Mouse (Mus musculus): ENCODE results near the gene Pde1c. TPM values are rescaled to one million over a fixed set of nuclear protein-coding genes. Genes with fewer than 3 reads are reported as not detected.

Pde1c gene
- total RNA-seq, 1 experiment = 0.18 TPM

DNA sequence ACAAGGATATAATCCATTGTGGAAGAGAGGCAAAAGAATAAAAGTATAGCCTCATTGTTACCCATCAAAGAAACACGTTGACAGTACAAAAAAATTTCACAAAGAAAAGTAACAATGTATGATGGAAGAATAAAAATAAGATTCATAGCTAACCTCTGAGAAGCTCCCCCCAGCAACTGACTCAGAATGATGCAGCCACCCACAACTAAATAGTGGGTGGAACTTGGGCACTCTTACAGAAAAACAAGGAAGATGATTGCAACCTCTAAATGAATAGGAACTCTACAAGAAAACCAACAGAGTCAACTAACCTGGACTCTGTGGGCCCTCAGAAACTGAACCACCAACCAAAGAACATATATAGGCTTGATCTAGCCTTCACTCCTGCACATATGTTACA is 293.4 kb downstream of the Pde1c start:
- Histone ChIP-seq H3K9ac (ENCODE audit: insufficient read depth, low read depth, low read length, poor library complexity, severe bottlenecking) (no peak overlapping the region), H3K27ac (ENCODE audit: insufficient read depth, low read depth, low read length, poor library complexity, severe bottlenecking) (no peak overlapping the region), H3K36me3 (ENCODE audit: control insufficient read depth, insufficient read depth, low read length, poor library complexity, severe bottlenecking) (no peaks in the 10 kb centered on the region), H3K9me3 (ENCODE audit: control insufficient read depth, insufficient read depth, low read depth, low read length) (no peaks in the 10 kb centered on the region), H3K4me1 (ENCODE audit: control insufficient read depth in 2 of 2, insufficient read depth in 2 of 2, low read length in 2 of 2, poor library complexity in 1 of 2) (no peaks in the 10 kb centered on the region), H3K4me3 (ENCODE audit: insufficient read depth in 1 of 2, low read depth in 1 of 2, low read length in 2 of 2, poor library complexity in 1 of 2, severe bottlenecking in 1 of 2) (no peak overlapping the region)
- TF ChIP-seq CHD2 (IDR thresholded peaks at IDR 0.05; ENCODE audit: low read depth, low read length) (no peak), MAFK (IDR thresholded peaks at IDR 0.05; ENCODE audit: insufficient read depth, low read depth, low read length) (no peak), ZC3H11A (IDR thresholded peaks at IDR 0.05; ENCODE audit: borderline replicate concordance, low read depth, low read length) (no peak), HCFC1 (IDR thresholded peaks at IDR 0.05; ENCODE audit: borderline replicate concordance, insufficient read depth, low read length) (no peak), ZNF384 (IDR thresholded peaks at IDR 0.05; ENCODE audit: low read depth, low read length) (no peak)
- DNase-seq (ENCODE audit: low read depth, low spot score) = no peak
- in situ Hi-C loops (cut with MboI; ENCODE audit: low sequenced_read_pairs in 2 of 2, unreplicated experiment in 2 of 2) = no loop called here

DNA sequence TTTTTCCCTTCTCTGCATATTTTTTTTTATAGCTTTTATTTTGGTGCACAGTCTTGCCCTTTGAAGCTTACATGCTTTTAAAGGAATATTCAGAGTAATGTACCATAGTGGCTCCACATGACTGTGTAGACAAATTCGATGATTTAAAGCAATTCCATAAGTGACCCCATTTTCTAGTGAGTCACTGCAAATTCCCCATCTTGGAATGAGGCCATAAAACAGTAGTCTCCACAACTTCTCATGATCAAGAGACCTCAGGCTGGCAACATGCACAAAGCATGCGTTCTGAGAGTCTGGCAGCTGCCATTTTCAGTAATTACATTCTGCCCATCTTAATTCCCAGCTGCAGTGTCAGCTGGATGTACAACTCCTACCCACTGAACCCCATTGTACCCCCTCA is 297.2 kb downstream of the Pde1c start:
- no peaks in the 10 kb centered on the region for H3K4me1 ChIP-seq (ENCODE audit: control insufficient read depth in 2 of 2, insufficient read depth in 2 of 2, low read length in 2 of 2, poor library complexity in 1 of 2)
- no peak overlapping the region for H3K27ac ChIP-seq (ENCODE audit: insufficient read depth, low read depth, low read length, poor library complexity, severe bottlenecking)
- DNase-seq (ENCODE audit: low read depth, low spot score) = no peak
- TF ChIP-seq ZNF384 (IDR thresholded peaks at IDR 0.05; ENCODE audit: low read depth, low read length) (no peak), MAFK (IDR thresholded peaks at IDR 0.05; ENCODE audit: insufficient read depth, low read depth, low read length) (no peak), ZC3H11A (IDR thresholded peaks at IDR 0.05; ENCODE audit: borderline replicate concordance, low read depth, low read length) (no peak), HCFC1 (IDR thresholded peaks at IDR 0.05; ENCODE audit: borderline replicate concordance, insufficient read depth, low read length) (no peak), CHD2 (IDR thresholded peaks at IDR 0.05; ENCODE audit: low read depth, low read length) (no peak)
- no peak overlapping the region for H3K9ac ChIP-seq (ENCODE audit: insufficient read depth, low read depth, low read length, poor library complexity, severe bottlenecking)
- no peaks in the 10 kb centered on the region for H3K36me3 ChIP-seq (ENCODE audit: control insufficient read depth, insufficient read depth, low read length, poor library complexity, severe bottlenecking)
- H3K4me3 ChIP-seq (ENCODE audit: insufficient read depth in 1 of 2, low read depth in 1 of 2, low read length in 2 of 2, poor library complexity in 1 of 2, severe bottlenecking in 1 of 2) = no peak overlapping the region
- in situ Hi-C loops (cut with MboI; ENCODE audit: low sequenced_read_pairs in 2 of 2, unreplicated experiment in 2 of 2) = no loop called here
- no peaks in the 10 kb centered on the region for H3K9me3 ChIP-seq (ENCODE audit: control insufficient read depth, insufficient read depth, low read depth, low read length)

DNA sequence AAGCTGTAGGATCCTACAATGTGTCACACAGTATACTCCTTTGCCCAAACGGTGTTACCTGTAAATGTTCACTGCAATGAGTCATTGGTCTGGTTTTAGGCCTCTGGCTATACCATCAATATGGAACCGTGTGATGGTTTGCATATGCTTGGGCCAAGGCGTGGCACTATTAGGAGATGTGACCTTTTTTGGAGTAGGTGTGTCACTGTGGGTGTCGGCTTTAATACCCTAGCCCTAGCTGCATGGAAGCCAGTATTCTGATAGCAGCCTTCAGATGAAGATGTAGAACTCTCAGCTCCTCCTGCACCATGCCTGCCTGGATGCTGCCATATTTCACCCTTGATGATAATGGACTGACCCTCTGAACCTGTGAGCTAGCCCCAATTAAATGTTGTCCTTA is 304.4 kb downstream of the Pde1c start:
- H3K9me3 ChIP-seq (ENCODE audit: control insufficient read depth, insufficient read depth, low read depth, low read length) = no peaks in the 10 kb centered on the region
- no peaks in the 10 kb centered on the region for H3K4me1 ChIP-seq (ENCODE audit: control insufficient read depth in 2 of 2, insufficient read depth in 2 of 2, low read length in 2 of 2, poor library complexity in 1 of 2)
- in situ Hi-C loops (cut with MboI; ENCODE audit: low sequenced_read_pairs in 2 of 2, unreplicated experiment in 2 of 2) = no loop called here
- no peak overlapping the region for H3K27ac ChIP-seq (ENCODE audit: insufficient read depth, low read depth, low read length, poor library complexity, severe bottlenecking)
- H3K4me3 ChIP-seq (ENCODE audit: insufficient read depth in 1 of 2, low read depth in 1 of 2, low read length in 2 of 2, poor library complexity in 1 of 2, severe bottlenecking in 1 of 2) = no peak overlapping the region
- H3K36me3 ChIP-seq (ENCODE audit: control insufficient read depth, insufficient read depth, low read length, poor library complexity, severe bottlenecking) = no peaks in the 10 kb centered on the region
- TF ChIP-seq CHD2 (IDR thresholded peaks at IDR 0.05; ENCODE audit: low read depth, low read length) (no peak), MAFK (IDR thresholded peaks at IDR 0.05; ENCODE audit: insufficient read depth, low read depth, low read length) (no peak), HCFC1 (IDR thresholded peaks at IDR 0.05; ENCODE audit: borderline replicate concordance, insufficient read depth, low read length) (no peak), ZC3H11A (IDR thresholded peaks at IDR 0.05; ENCODE audit: borderline replicate concordance, low read depth, low read length) (no peak), ZNF384 (IDR thresholded peaks at IDR 0.05; ENCODE audit: low read depth, low read length) (no peak)
- DNase-seq (ENCODE audit: low read depth, low spot score) = no peak
- no peak overlapping the region for H3K9ac ChIP-seq (ENCODE audit: insufficient read depth, low read depth, low read length, poor library complexity, severe bottlenecking)

DNA sequence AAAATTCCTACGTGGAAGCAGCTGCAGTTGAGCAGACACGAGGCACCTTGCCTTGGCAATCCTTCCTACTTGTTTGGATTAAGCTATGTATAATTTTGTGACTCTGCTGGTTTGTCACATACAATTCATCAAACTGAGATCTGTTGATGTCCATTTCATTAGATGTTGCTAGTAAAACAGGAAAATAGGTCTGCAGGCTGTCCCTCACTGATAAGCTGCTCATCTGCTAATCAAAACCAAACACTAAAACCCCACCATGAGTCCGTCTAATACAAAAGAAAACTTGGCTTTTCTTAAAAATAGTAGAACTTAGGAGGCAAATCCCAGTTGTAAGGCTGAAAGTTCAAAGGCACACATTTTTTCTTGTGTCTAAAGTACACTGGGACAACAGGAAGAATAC is 308.8 kb downstream of the Pde1c start:
- DNase-seq (ENCODE audit: low read depth, low spot score) = no peak
- in situ Hi-C loops (cut with MboI; ENCODE audit: low sequenced_read_pairs in 2 of 2, unreplicated experiment in 2 of 2) = no loop called here

More for the DNA sequence above, 308.8 kb downstream of the Pde1c start:
- TF ChIP-seq ZNF384 (IDR thresholded peaks at IDR 0.05; ENCODE audit: low read depth, low read length) (no peak), ZC3H11A (IDR thresholded peaks at IDR 0.05; ENCODE audit: borderline replicate concordance, low read depth, low read length) (no peak), HCFC1 (IDR thresholded peaks at IDR 0.05; ENCODE audit: borderline replicate concordance, insufficient read depth, low read length) (no peak), CHD2 (IDR thresholded peaks at IDR 0.05; ENCODE audit: low read depth, low read length) (no peak), MAFK (IDR thresholded peaks at IDR 0.05; ENCODE audit: insufficient read depth, low read depth, low read length) (no peak)
- H3K9me3 ChIP-seq (ENCODE audit: control insufficient read depth, insufficient read depth, low read depth, low read length) = no peaks in the 10 kb centered on the region
- H3K36me3 ChIP-seq (ENCODE audit: control insufficient read depth, insufficient read depth, low read length, poor library complexity, severe bottlenecking) = no peaks in the 10 kb centered on the region
- no peak overlapping the region for H3K4me3 ChIP-seq (ENCODE audit: insufficient read depth in 1 of 2, low read depth in 1 of 2, low read length in 2 of 2, poor library complexity in 1 of 2, severe bottlenecking in 1 of 2)
- no peak overlapping the region for H3K27ac ChIP-seq (ENCODE audit: insufficient read depth, low read depth, low read length, poor library complexity, severe bottlenecking)
- H3K9ac ChIP-seq (ENCODE audit: insufficient read depth, low read depth, low read length, poor library complexity, severe bottlenecking) = no peak overlapping the region
- no peaks in the 10 kb centered on the region for H3K4me1 ChIP-seq (ENCODE audit: control insufficient read depth in 2 of 2, insufficient read depth in 2 of 2, low read length in 2 of 2, poor library complexity in 1 of 2)

All from ES-E14 (cell line).